Mouse (Mus musculus) kidney, postnatal 0 days (tissue): ENCODE results near the gene Dnajc6. TPM values are rescaled to one million over a fixed set of nuclear protein-coding genes. Genes with fewer than 3 reads are reported as not detected.

ENCODE experiments used
- ATAC-seq: fragments of 200-750 bp; cut with Nextera tagmentation; replicated peaks from 2 replicates; pipeline ENCODE4 v1.8.0; 2017; ENCODE audit warnings: low read depth, moderate number of reproducible peaks, moderate TSS enrichment, moderate library complexity; ENCODE audit not compliant: low FRiP score
- DNase-seq: peaks from one replicate; pipeline ENCODE4 v3.0.0-alpha.2; 2016; ENCODE audit warnings: low spot score
- H3K27ac ChIP-seq: fragments of 300-500 bp; sonication (generic); 2 replicates; pipeline ENCODE4 v1.5.1; 2014; ENCODE audit warnings: mild to moderate bottlenecking
- H3K27me3 ChIP-seq: fragments of 300-500 bp; sonication (generic); 2 replicates; pipeline ENCODE4 v1.6.1; 2014; ENCODE audit warnings: low read length, mixed read lengths; ENCODE audit not compliant: insufficient read depth
- H3K36me3 ChIP-seq: fragments of 300-500 bp; sonication (generic); 2 replicates; pipeline ENCODE4 v1.6.1; 2014; ENCODE audit warnings: low read length, mixed read lengths; ENCODE audit not compliant: insufficient read depth
- H3K4me1 ChIP-seq: fragments of 300-500 bp; sonication (generic); replicated peaks from 2 replicates; pipeline ENCODE4 v1.6.1; 2014; ENCODE audit warnings: antibody characterized with exemption, low read length, mixed read lengths; ENCODE audit not compliant: insufficient read depth
- H3K4me2 ChIP-seq: fragments of 300-500 bp; sonication (generic); 2 replicates; pipeline ENCODE4 v1.6.1; 2014; ENCODE audit warnings: mild to moderate bottlenecking, low read length, moderate library complexity, mixed read lengths
- H3K4me3 ChIP-seq: fragments of 300-500 bp; sonication (generic); replicated peaks from 2 replicates; pipeline ENCODE4 v1.5.1; 2014; ENCODE audit warnings: low read depth, low read length
- H3K9ac ChIP-seq: fragments of 300-500 bp; sonication (generic); 2 replicates; pipeline ENCODE4 v1.6.1; 2014; ENCODE audit warnings: low read depth, low read length
- H3K9me3 ChIP-seq: fragments of 300-500 bp; sonication (generic); replicated peaks from 2 replicates; pipeline ENCODE4 v1.6.1; 2016; ENCODE audit warnings: low read length, inconsistent platforms, mixed read lengths
- CTCF ChIP-seq: IDR thresholded peaks from 2 replicates; pipeline ENCODE4 v1.5.1; 2016; ENCODE audit warnings: antibody characterized with exemption, low read depth, mild to moderate bottlenecking, moderate library complexity
- WGBS: fragments of 180-500 bp; shearing (Covaris S2); extraction: QIAGEN DNeasy Blood & Tissue Kit; methylation state at CpG from one replicate; pipeline ENCODE4 v1.1.7; 2014; 5-methylcytosine and 5-hydroxymethylcytosine counted together
- polyA plus RNA-seq: library from polyadenylated mRNA; unstranded; fragments of >200 nt; fragmentation: Nextera tagmentation; extraction: Ambion mirVana; gene quantifications from 2 replicates; pipeline ENCODE4 v1.2.1, GENCODE M21; 2015

The Dnajc6 gene
- polyA plus RNA-seq, 1 experiment from 2014 or later = 2.8 TPM

DNA sequence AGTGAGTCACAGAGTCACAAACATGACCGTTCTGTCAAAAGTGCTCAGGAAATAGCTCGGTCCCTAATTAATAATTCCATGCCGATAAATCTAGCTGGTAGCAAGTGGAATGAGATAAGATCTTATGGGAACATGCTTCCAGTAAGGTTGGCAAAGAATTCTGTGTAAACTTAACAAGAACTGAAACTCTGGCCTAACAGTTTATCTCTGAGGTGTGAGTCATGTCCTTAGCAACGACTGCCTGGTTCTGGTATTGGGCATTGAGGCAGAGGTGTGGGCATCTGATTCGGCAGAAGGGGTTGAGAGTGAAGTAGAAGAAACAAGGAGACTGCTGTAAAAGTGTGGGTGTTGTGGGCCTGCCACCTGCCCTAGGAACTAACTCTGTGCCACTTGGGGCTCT, 173.4 kb downstream of the Dnajc6 start:
- Histone ChIP-seq H3K9me3 (no peaks in the 10 kb centered on the region), H3K27ac (no peak overlapping the region), H3K27me3 (no peaks in the 10 kb centered on the region), H3K9ac (no peak overlapping the region), H3K4me2 (no peak overlapping the region), H3K4me1 (no peaks in the 10 kb centered on the region), H3K36me3 (no peaks in the 10 kb centered on the region), H3K4me3 (no peak overlapping the region)
- ATAC-seq = no peak
- no peak for DNase-seq
- no peak for TF ChIP-seq CTCF
- 66% methylated on average over 5 of the region's 5 CpGs for WGBS

DNA sequence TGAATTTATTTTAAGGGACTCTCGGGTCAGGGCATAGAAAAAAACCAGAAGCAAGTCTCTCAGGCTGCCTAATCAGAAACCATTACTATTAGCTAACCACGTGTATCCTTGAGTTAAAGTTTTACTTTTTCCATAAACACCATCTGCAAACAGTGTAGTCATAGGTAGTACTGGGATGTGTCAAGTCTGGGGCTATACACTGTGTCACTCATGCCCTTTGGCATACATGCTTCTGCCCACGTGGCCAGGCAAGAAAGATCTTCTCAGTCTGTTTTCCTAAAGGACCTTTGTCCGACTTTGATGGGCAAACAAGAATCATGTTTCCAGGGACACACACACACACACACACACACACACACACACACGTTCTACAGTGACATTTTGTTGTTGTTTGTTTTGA, 178.3 kb downstream of the Dnajc6 start:
- no peak overlapping the region for H3K27ac ChIP-seq
- ATAC-seq = peak; percentile 75

DNA sequence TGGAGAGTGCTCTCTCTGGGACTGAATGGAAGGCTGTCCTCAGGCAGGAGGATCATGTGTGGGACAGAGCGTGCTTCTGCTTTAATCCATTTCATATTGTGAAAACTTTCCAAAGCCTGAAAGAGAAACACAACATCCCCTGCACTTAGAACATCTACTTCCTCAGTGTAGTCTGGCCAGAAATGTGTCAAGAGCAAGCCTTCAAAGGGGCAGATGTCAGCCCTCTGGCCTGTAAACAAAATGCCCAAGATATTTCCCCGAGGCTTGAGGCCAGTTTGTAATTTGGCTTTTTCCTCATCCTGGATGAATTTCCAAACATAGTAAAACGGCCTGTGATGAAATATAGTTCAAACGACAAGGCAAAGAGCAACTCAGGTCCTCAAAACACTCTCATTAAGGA, 179.3 kb downstream of the Dnajc6 start:
- DNase-seq = peak; percentile 74
- H3K27ac ChIP-seq = no peak overlapping the region
- H3K4me2 ChIP-seq = no peak overlapping the region
- no peak for TF ChIP-seq CTCF
- H3K36me3 ChIP-seq = no peaks in the 10 kb centered on the region
- no peaks in the 10 kb centered on the region for H3K27me3 ChIP-seq
- no peak overlapping the region for H3K9ac ChIP-seq
- no peak overlapping the region for H3K4me3 ChIP-seq
- H3K4me1 ChIP-seq = no peaks in the 10 kb centered on the region
- no peaks in the 10 kb centered on the region for H3K9me3 ChIP-seq
- no peak; the same call in 1 of the 2 replicates for ATAC-seq
- 40% methylated on average over 4 of the region's 4 CpGs for WGBS

More for the DNA sequence above, 178.3 kb downstream of the Dnajc6 start:
- H3K27me3 ChIP-seq = no peaks in the 10 kb centered on the region
- H3K9me3 ChIP-seq = no peaks in the 10 kb centered on the region
- H3K4me3 ChIP-seq = no peak overlapping the region
- no peak overlapping the region for H3K4me2 ChIP-seq
- 60% methylated on average over 5 of the region's 5 CpGs for WGBS
- no peaks in the 10 kb centered on the region for H3K4me1 ChIP-seq
- TF ChIP-seq CTCF = no peak
- H3K9ac ChIP-seq = no peak overlapping the region
- H3K36me3 ChIP-seq = no peaks in the 10 kb centered on the region
- DNase-seq = peak; percentile 6

GRCm38 (mm10) chr4:101682620-101683019, 186.2 kb downstream of the Dnajc6 start:
- Histone ChIP-seq H3K27me3 (no peaks in the 10 kb centered on the region), H3K4me1 (no peaks in the 10 kb centered on the region), H3K27ac (no peak overlapping the region), H3K36me3 (no peaks in the 10 kb centered on the region), H3K9me3 (no peaks in the 10 kb centered on the region), H3K9ac (no peak overlapping the region), H3K4me3 (no peak overlapping the region), H3K4me2 (no peak overlapping the region)
- TF ChIP-seq CTCF = no peak
- ATAC-seq = no peak
- no peak for DNase-seq
- 91% methylated on average over 4 of the region's 4 CpGs for whole genome bisulfite sequencing

DNA sequence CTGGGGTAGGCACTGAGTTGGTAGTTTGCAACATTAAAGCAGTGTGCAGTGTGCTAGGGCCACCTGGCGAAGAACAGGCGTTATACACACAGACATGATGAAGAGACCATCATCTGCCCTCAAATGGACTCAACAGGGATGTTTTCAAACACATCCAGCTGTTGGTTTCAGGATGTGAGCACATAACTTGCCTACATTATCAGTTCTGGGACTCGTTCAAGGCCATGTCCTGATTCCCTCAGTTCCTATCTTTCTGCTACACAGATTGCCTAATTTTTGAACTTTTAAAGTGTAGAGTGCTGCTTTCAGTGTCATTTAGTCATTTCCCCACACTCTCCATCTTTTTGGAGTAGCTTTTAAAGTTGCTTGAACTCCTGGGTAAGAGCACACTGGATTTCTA, 186.6 kb downstream of the Dnajc6 start:
- H3K4me2 ChIP-seq = no peak overlapping the region
- ATAC-seq (no peak), DNase-seq (no peak)
- no peak overlapping the region for H3K9ac ChIP-seq
- H3K27ac ChIP-seq = no peak overlapping the region
- no peaks in the 10 kb centered on the region for H3K4me1 ChIP-seq
- no peak overlapping the region for H3K4me3 ChIP-seq
- 83% methylated on average over 3 of the region's 3 CpGs for WGBS
- TF ChIP-seq CTCF = no peak
- no peaks in the 10 kb centered on the region for H3K27me3 ChIP-seq
- no peaks in the 10 kb centered on the region for H3K9me3 ChIP-seq
- no peaks in the 10 kb centered on the region for H3K36me3 ChIP-seq

DNA sequence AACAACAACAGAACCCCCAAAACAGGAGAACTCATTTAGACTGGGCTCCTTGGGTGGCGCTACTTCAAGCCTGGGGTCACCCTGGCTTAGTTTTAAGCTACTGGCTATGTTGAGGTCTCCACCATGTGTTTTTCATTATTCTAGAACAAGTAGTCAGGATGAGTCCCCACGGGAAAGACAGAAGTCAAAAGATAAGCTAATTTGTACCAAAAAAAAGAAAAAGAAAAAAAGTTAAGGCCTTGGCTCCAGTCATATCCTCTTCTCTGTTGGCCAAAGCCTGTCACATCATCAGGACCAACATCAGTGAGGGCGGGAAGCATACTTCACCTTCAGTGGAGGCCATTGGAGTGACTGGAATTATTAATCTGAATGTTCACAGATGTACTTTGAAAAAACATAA, 188.4 kb downstream of the Dnajc6 start:
- no peak overlapping the region for H3K4me3 ChIP-seq
- TF ChIP-seq CTCF = no peak
- WGBS = 74% methylated on average over 3 of the region's 3 CpGs
- H3K4me1 ChIP-seq = no peaks in the 10 kb centered on the region
- H3K36me3 ChIP-seq = no peaks in the 10 kb centered on the region
- ATAC-seq (no peak), DNase-seq (no peak)
- H3K9me3 ChIP-seq = no peaks in the 10 kb centered on the region
- no peaks in the 10 kb centered on the region for H3K27me3 ChIP-seq
- H3K27ac ChIP-seq = no peak overlapping the region
- H3K9ac ChIP-seq = no peak overlapping the region
- H3K4me2 ChIP-seq = no peak overlapping the region

DNA sequence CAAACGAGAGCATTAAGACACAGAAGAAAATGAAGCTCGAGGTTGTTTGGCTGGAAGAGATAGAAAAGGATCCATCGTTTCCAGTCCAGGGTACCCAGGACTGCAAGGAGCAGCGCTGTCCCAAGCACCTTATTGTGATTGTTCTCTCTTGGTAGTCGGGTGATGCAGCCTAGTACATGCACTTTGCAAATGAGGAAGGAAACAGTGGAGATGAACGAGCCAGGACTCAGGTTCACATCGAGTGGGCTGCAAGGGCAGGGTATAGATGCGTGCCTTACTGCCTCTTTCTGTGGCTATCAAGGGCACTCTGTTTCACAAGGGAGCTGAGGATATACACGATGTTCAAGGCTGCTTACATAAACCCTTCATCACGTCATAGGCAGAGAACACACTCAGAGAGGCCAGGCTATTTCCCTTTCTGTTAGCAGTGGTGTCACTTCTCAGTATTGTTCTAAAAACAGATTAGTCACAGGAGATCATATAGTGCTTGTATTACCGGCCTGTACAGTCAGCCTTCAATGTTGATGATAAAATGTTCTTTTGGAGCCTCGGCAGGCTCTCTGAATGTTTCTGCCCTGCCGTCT, 189.9 kb downstream of the Dnajc6 start:
- no peaks in the 10 kb centered on the region for H3K4me1 ChIP-seq
- H3K27ac ChIP-seq = no peak overlapping the region
- no peaks in the 10 kb centered on the region for H3K27me3 ChIP-seq
- H3K4me2 ChIP-seq = no peak overlapping the region
- H3K9me3 ChIP-seq = no peaks in the 10 kb centered on the region
- no peak overlapping the region for H3K9ac ChIP-seq
- H3K4me3 ChIP-seq = no peak overlapping the region
- ATAC-seq = no peak
- no peak for DNase-seq
- WGBS = 73% methylated on average over 13 of the region's 13 CpGs
- H3K36me3 ChIP-seq = no peaks in the 10 kb centered on the region
- no peak for TF ChIP-seq CTCF
